Mouse (Mus musculus) C2C12 (cell line): ENCODE measurements at regions not wholly inside any gene's neighbourhood (a gene's known extent, or its start where the extent isn't known, plus 50 kb on each side); places are given as distances from the start of the nearest gene placed in this dataset.

Source experiments
- CTCF ChIP-seq: IDR thresholded peaks from one replicate; pipeline ENCODE4 v1.5.1; 2011; ENCODE audit not compliant: control insufficient read depth, insufficient read depth, insufficient read length
- MYOG ChIP-seq: IDR thresholded peaks from one replicate; pipeline ENCODE4 v1.6.1; 2011; ENCODE audit not compliant: control insufficient read depth, insufficient read length; ENCODE audit errors: extremely low read depth

GRCm38 (mm10) chr10:45866860-45867259, 289.2 kb downstream of the Hace1 start:
- TF ChIP-seq MYOG = no peak
- no peak for TF ChIP-seq CTCF
